Mouse (Mus musculus) layer of hippocampus, adult 18-20 months (tissue): ENCODE data around the gene Kcnq1. TPM values are rescaled to one million over a fixed set of nuclear protein-coding genes. Genes with fewer than 3 reads are reported as not detected.

Source experiments
- DNase-seq, 2 experiments: peaks; one replicate each; pipeline ENCODE4 v3.0.0; 2022; ENCODE audit warnings: low spot score in 2 of 2
- total RNA-seq, 2 experiments: library from RNA; stranded (reverse); gene quantifications; 2 replicates each; pipeline ENCODE4 v1.2.3; 2021

Kcnq1 gene
- total RNA-seq, 2 experiments from 2014 or later, result 0.28 to 0.40 TPM

- no peak for DNase-seq
Observed at GRCm38 (mm10) chr7:143310311-143310710, 204.1 kb downstream of the Kcnq1 start.

GRCm38 (mm10) chr7:143310847-143311246, 204.7 kb downstream of the Kcnq1 start:
- no peak for DNase-seq

- DNase-seq, result no peak
Observed at GRCm38 (mm10) chr7:143311471-143311870, 205.3 kb downstream of the Kcnq1 start.

GRCm38 (mm10) chr7:143313572-143314319, 207.6 kb downstream of the Kcnq1 start:
- DNase-seq, result no peak

- DNase-seq, result no peak
Observed at GRCm38 (mm10) chr7:143318512-143318911, 212.3 kb downstream of the Kcnq1 start.

- DNase-seq, result no peak
Observed at GRCm38 (mm10) chr7:143320367-143320766, 214.2 kb downstream of the Kcnq1 start.

GRCm38 (mm10) chr7:143325051-143325450, 218.9 kb downstream of the Kcnq1 start:
- peak; percentile 8 to 20 for DNase-seq

- DNase-seq, result no peak
Observed at GRCm38 (mm10) chr7:143328185-143328915, 222.2 kb downstream of the Kcnq1 start.

- DNase-seq, result peak; percentile 12 to 54
Observed at GRCm38 (mm10) chr7:143329110-143329810, 223.1 kb downstream of the Kcnq1 start.

GRCm38 (mm10) chr7:143333040-143333439, 226.9 kb downstream of the Kcnq1 start:
- DNase-seq, result no peak

GRCm38 (mm10) chr7:143333604-143334003, 227.4 kb downstream of the Kcnq1 start:
- no peak for DNase-seq

GRCm38 (mm10) chr7:143338690-143339089, 232.5 kb downstream of the Kcnq1 start:
- no peak for DNase-seq

- peak in 1 of 2 experiments; percentile 13 for DNase-seq
Observed at GRCm38 (mm10) chr7:143340601-143341281, 234.6 kb downstream of the Kcnq1 start.

- DNase-seq, result no peak
Observed at GRCm38 (mm10) chr7:143341301-143341980, 235.3 kb downstream of the Kcnq1 start.

- no peak for DNase-seq
Observed at GRCm38 (mm10) chr7:143343781-143344306, 237.7 kb downstream of the Kcnq1 start.

- no peak for DNase-seq
Observed at GRCm38 (mm10) chr7:143349287-143349686, 243.1 kb downstream of the Kcnq1 start.

GRCm38 (mm10) chr7:143349848-143350247, 243.7 kb downstream of the Kcnq1 start:
- DNase-seq, result no peak

GRCm38 (mm10) chr7:143355831-143356230, 249.7 kb downstream of the Kcnq1 start:
- no peak for DNase-seq

GRCm38 (mm10) chr7:143357109-143357508, 250.9 kb downstream of the Kcnq1 start:
- DNase-seq, result no peak

GRCm38 (mm10) chr7:143357831-143358230, 251.7 kb downstream of the Kcnq1 start:
- no peak for DNase-seq
